Mouse (Mus musculus) limb, embryonic 15.5 days (tissue): ENCODE data around the gene Ahnak. TPM values are rescaled to one million over a fixed set of nuclear protein-coding genes. Genes with fewer than 3 reads are reported as not detected.
A peak's percentile ranks its signal among the peaks of the same experiment; 100 is the strongest.
"Not testable (repeated sequence)": the region's sequence is repeated elsewhere in the genome, so short reads cannot be mapped to it uniquely, and the experiment has no call there.

Source experiments
- ATAC-seq: fragments of 200-750 bp; cut with Nextera tagmentation; 2 replicates; pipeline ENCODE4 v1.8.0; 2017; ENCODE audit warnings: low read depth, moderate TSS enrichment; ENCODE audit not compliant: insufficient number of reproducible peaks, low FRiP score, low TSS enrichment
- H3K27ac ChIP-seq: fragments of 300-500 bp; sonication (generic); 2 replicates; pipeline ENCODE4 v1.5.1; 2015; ENCODE audit warnings: moderate library complexity, mild to moderate bottlenecking, inconsistent platforms
- H3K27me3 ChIP-seq: fragments of 300-500 bp; sonication (generic); 2 replicates; pipeline ENCODE4 v1.6.1; 2015; ENCODE audit warnings: inconsistent platforms
- H3K36me3 ChIP-seq: fragments of 300-500 bp; sonication (generic); 2 replicates; pipeline ENCODE4 v1.6.1; 2015; ENCODE audit warnings: inconsistent platforms
- H3K4me1 ChIP-seq: fragments of 300-500 bp; sonication (generic); 2 replicates; pipeline ENCODE4 v1.6.1; 2015; ENCODE audit warnings: inconsistent platforms
- H3K4me2 ChIP-seq: fragments of 300-500 bp; sonication (generic); 2 replicates; pipeline ENCODE4 v1.6.1; 2015; ENCODE audit warnings: mild to moderate bottlenecking, inconsistent platforms
- H3K4me3 ChIP-seq: fragments of 300-500 bp; sonication (generic); 2 replicates; pipeline ENCODE4 v1.5.1; 2015; ENCODE audit warnings: mild to moderate bottlenecking, inconsistent platforms
- H3K9ac ChIP-seq: fragments of 300-500 bp; sonication (generic); 2 replicates; pipeline ENCODE4 v1.6.1; 2015; ENCODE audit warnings: inconsistent platforms
- H3K9me3 ChIP-seq: fragments of 300-500 bp; sonication (generic); 2 replicates; pipeline ENCODE4 v1.6.1; 2016; ENCODE audit warnings: inconsistent platforms
- WGBS: fragments of 180-500 bp; shearing (Covaris S2); methylation state at CpG from one replicate; pipeline ENCODE4 v1.1.7; 2015; 5-methylcytosine and 5-hydroxymethylcytosine counted together
- polyA plus RNA-seq: library from polyadenylated mRNA; unstranded; fragments of >200 nt; fragmentation: Nextera tagmentation; extraction: Ambion mirVana; gene quantifications from 2 replicates; pipeline ENCODE4 v1.2.1, GENCODE M21; 2015

Gene Ahnak
- polyA plus RNA-seq, 1 experiment from 2014 or later, result 104 TPM

DNA sequence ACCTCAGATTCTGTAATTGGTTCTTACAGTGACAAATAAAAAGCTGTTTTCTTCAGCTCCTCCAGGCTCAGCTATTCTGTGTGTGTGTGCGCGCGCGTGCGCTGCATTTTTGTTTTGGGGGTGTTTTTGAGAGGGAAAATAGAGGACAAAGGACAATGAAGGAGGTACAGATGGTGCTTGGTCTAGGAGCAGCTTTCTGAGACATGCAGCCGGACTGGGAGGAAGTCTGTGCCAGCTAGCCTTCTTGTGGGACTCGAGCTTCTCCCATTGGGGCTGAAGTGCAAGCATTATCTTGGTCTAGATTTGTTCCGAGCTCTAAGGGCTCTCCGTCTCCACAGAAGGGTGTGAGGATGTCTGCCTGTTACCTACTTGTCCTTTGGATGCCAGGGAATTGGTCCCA, 36.8 kb upstream of the Ahnak start:
- 87% methylated on average over 9 of the region's 9 CpGs for WGBS
- no peak for ATAC-seq
- H3K4me3 ChIP-seq, result no peak overlapping the region
- H3K36me3 ChIP-seq, result peaks cover 63% of the 10 kb centered on the region
- H3K9ac ChIP-seq, result 0 out of 2 replicates have a peak overlapping the region, but pooled peaks have one; percentile 0
- peak overlapping the region; percentile 38; the same call in 1 of the 2 replicates for H3K27ac ChIP-seq
- H3K27me3 ChIP-seq, result no peaks in the 10 kb centered on the region
- H3K4me2 ChIP-seq, result 0 out of 2 replicates have a peak overlapping the region, but pooled peaks have one; percentile 73
- H3K4me1 ChIP-seq, result peaks cover 26% of the 10 kb centered on the region
- H3K9me3 ChIP-seq, result no peaks in the 10 kb centered on the region

DNA sequence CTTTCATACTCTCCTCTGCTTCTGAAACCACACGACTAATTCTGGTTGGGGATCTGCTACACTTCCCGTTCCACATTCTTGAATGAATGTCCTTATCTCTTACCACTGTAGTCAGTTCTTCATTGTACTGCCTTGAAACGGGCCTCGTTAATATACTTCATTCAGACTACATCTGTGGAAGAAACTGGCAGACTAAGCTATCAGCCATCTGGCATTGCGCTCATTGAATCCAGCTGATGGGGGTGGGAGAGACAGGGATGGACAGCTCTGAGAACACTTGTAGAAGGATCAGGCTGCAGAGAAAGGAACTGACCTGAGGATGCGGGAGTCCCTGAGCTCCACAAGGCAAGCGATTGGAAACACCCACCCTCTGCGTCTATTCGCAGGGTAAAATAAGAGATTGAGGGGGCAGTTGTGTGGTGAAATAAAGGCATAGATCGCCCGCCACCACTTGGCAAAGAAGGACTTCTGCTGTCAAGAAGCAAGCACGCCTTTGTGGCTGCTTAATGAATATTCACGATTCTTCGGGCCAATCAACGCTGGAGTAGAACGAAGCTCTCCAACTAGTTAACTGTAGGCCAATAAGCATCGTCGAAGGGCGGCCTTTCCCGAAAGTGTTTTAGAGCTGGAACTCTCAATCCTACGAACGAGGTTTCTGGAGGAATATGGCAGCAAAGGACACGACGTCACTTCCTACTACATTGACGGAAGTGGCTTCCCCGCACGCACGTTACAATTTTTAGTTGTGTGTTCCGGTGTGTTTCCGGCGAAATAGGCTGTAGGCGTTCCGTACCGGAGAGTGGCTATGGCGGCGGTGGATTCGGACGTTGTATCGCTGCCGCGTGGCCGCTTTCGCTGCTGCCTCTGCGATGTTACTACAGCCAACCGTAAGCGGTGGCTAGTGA, 35.7 kb upstream of the Ahnak start, which contains the start of gene Tut1:
TSS of gene Tut1 (plus strand) at position 713 of the 905 bp plus-strand sequence.
- Histone ChIP-seq H3K9ac (peak within 1 kb of the TSS; percentile 56), H3K4me1 (peaks cover 26% of the 10 kb centered on the region), H3K4me2 (peak within 1 kb of the TSS; percentile 73), H3K27me3 (no peaks in the 10 kb centered on the region), H3K4me3 (peak within 1 kb of the TSS; percentile 64), H3K36me3 (peaks cover 60% of the 10 kb centered on the region), H3K9me3 (no peaks in the 10 kb centered on the region), H3K27ac (peak within 1 kb of the TSS; percentile 83)
- peak; percentile 91 for ATAC-seq
- 2% methylated on average over 46 of the region's 46 CpGs for WGBS

DNA sequence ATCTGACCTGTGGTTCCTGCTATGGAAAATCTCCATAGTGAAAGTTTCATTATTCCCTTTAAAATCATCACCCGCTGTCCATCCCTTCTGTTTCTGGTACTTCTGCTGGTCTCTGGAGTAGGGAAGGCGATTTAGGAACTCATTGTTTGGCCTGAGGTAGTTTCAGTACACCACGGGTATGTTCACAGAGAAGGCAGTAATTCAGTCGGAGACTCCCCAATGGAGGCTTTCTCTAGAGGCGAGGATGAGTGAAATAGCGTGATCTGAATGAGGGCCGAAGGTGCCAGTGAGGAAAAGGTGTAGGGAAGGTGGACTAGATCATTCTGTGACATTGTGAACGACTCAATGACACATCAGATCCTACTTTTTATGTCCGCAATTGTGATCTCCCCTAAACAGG, 34.9 kb upstream of the Ahnak start:
- Histone ChIP-seq H3K9ac (peak overlapping the region; percentile 56), H3K27ac (peak overlapping the region; percentile 81), H3K9me3 (no peaks in the 10 kb centered on the region), H3K27me3 (no peaks in the 10 kb centered on the region), H3K4me2 (peak overlapping the region; percentile 70), H3K4me3 (peak overlapping the region; percentile 64), H3K4me1 (peaks cover 26% of the 10 kb centered on the region), H3K36me3 (peaks cover 60% of the 10 kb centered on the region)
- no peak for ATAC-seq
- 9% methylated on average over 9 of the region's 9 CpGs for WGBS

DNA sequence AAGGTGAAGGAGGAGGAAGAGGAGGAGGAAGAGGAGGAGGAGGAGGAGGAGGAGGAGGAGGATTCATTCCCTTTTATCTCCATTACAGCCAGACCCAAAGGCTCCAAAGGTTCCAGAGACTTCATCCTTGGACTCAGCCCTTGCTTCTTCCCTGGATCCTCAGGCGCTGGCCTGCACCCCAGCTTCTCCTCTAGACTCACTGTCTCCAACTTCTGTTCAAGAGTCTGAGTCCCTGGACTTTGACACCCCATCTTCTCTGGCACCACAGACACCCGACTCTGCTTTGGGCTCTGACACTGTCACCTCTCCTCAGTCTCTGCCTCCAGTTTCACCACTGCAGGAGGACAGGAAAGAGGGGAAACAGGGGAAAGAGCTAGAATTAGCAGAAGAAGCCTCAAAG, 26.8 kb upstream of the Ahnak start:
- WGBS, result 93% methylated on average over 2 of the region's 2 CpGs
- Histone ChIP-seq H3K9ac (no peak overlapping the region), H3K4me3 (no peak overlapping the region)

DNA sequence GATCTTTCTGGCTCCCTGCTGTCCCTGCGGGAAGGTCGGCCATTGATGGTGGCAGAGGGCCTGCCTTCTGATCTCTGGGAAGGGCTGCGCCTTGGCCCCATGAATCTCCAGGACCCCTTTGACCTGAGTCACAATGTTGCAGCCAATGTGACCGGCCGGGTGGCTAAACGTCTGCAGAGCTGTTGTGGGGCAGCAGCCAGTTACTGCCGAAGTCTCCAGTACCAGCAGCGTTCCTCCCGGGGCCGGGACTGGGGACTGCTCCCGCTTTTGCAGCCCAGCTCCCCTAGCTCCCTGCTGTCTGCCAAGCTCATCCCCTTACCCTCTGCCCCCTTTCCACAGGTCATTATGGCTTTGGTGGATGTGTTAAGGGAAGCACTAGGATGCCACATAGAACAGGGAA, 24.0 kb upstream of the Ahnak start:
- H3K4me1 ChIP-seq, result peaks cover 17% of the 10 kb centered on the region
- no peak overlapping the region for H3K4me2 ChIP-seq
- H3K9ac ChIP-seq, result no peak overlapping the region
- H3K36me3 ChIP-seq, result peaks cover 71% of the 10 kb centered on the region
- no peaks in the 10 kb centered on the region for H3K27me3 ChIP-seq
- no peak for ATAC-seq
- H3K9me3 ChIP-seq, result no peaks in the 10 kb centered on the region
- H3K4me3 ChIP-seq, result 0 out of 2 replicates have a peak overlapping the region, but pooled peaks have one; percentile 0
- 91% methylated on average over 11 of the region's 11 CpGs for WGBS
- H3K27ac ChIP-seq, result peak overlapping the region; percentile 96; the same call in 1 of the 2 replicates

More for the DNA sequence above, 26.8 kb upstream of the Ahnak start:
- no peak overlapping the region for H3K27ac ChIP-seq
- H3K36me3 ChIP-seq, result peaks cover 80% of the 10 kb centered on the region
- H3K4me1 ChIP-seq, result peaks cover 9% of the 10 kb centered on the region
- H3K4me2 ChIP-seq, result no peak overlapping the region
- no peaks in the 10 kb centered on the region for H3K9me3 ChIP-seq
- no peaks in the 10 kb centered on the region for H3K27me3 ChIP-seq
- no peak for ATAC-seq

DNA sequence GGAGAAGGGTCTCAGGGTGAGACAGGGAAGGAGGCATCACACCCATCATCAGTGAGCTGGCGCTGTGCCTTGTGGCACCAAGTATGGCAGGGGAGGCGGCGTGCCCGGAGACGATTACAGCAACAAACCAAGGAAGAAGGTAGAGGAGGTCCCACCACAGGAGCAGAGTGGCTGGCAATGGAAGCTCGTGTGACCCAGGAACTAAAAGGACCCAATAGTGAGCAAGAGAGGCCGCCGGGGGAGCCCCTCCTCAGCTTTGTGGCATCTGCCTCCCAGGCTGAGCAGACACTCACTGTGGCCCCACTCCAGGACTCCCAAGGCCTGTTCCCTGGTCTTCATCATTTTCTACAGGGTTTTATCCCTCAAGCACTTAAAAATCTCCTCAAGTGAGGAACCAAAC, 23.3 kb upstream of the Ahnak start:
- 70% methylated on average over 8 of the region's 8 CpGs for WGBS
- ATAC-seq, result no peak

DNA sequence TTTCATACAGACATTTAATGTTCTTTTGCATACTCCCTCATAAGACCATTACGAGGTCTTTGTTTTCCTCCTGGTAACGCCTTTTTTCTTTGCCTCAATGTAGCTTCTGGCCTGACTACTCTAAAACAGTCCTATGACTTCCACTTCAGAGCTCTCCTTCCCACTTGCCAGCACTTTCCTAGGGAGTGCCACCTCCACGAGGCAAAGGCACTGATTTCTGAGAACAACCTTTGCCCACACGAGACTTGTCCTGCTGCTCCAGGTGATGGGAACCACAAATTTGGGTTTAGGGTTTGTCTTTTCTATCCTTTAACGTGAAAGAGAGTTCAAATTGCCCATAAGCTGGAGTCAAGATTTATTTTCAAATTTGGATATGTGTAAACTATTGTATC, 22.9 kb upstream of the Ahnak start:
- no peaks in the 10 kb centered on the region for H3K9me3 ChIP-seq
- H3K4me3 ChIP-seq, result peak overlapping the region; percentile 75
- peaks cover 17% of the 10 kb centered on the region for H3K4me1 ChIP-seq
- no peaks in the 10 kb centered on the region for H3K27me3 ChIP-seq
- H3K36me3 ChIP-seq, result peaks cover 71% of the 10 kb centered on the region
- no peak for ATAC-seq
- peak overlapping the region; percentile 57 for H3K9ac ChIP-seq
- WGBS, result 29% methylated on average over 5 of the region's 5 CpGs
- peak overlapping the region; percentile 61 for H3K4me2 ChIP-seq
- H3K27ac ChIP-seq, result peak overlapping the region; percentile 96

More for the DNA sequence above, 23.3 kb upstream of the Ahnak start:
- H3K9ac ChIP-seq, result peak overlapping the region; percentile 57; the same call in 1 of the 2 replicates
- H3K4me2 ChIP-seq, result peak overlapping the region; percentile 61
- peaks cover 17% of the 10 kb centered on the region for H3K4me1 ChIP-seq
- peak overlapping the region; percentile 96 for H3K27ac ChIP-seq
- H3K27me3 ChIP-seq, result no peaks in the 10 kb centered on the region
- no peaks in the 10 kb centered on the region for H3K9me3 ChIP-seq
- H3K36me3 ChIP-seq, result peaks cover 71% of the 10 kb centered on the region
- peak overlapping the region; percentile 75 for H3K4me3 ChIP-seq

DNA sequence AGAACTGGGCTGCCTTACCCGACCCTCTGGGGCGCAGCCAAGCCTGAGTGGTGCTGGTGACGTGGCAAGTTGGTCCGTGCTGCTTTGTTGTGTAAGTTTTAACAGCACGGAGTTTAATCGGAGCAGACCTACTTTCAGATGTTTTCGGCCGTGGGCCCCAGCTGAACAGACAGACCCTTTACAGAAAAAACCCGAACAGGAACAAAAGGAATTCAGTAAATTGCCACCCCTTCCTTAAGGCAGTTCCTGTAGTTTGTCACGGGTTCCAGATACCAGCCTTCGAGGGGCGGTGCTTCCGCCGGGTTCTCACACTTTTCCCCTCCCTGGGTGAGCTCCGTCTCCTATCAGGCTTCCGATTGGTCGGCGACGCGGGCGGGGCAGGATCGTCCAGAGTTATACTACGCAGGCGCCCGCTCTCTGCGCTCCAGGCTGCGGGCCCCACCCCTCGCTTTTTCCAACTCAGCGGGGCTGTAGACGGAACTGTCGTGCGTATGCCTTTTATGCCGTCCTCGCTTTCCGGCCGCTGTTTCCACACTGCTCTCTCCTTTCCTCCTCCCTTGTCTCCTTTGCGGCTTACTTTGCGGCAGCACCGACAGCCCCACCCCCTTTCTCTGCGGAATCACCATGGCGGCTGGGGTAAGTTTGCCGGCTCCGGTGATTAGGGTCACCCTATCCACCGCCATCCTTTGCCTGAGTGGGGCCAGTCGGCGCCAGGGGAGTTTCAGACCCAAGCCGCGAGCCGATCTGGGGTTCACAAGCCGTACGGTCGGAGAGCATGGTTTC, 22.3 kb upstream of the Ahnak start, which contains the start of gene Eef1g:
TSS of gene Eef1g (plus strand) at position 452 of the 783 bp plus-strand sequence.
- H3K27me3 ChIP-seq, result no peaks in the 10 kb centered on the region

DNA sequence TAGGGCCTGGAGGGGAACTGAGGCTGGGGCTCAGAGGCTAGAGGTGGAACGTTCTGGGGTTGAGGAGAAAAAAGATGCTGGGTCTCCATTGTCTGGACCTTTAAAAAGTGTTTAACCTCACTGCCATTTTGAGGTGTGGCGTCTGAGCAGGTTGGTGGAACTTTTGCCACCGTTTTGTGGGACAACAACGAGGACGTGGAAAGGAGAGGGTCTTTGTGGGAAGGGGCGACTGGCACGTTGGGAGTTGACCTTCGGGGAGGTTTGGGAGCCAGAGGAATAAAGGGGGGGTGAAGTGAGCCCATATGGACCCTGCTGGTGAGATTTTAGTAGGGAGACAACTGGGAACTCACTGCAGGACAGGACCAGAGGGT, 21.7 kb upstream of the Ahnak start:
- Histone ChIP-seq H3K9ac (peak overlapping the region; percentile 92), H3K4me2 (peak overlapping the region; percentile 61), H3K9me3 (no peaks in the 10 kb centered on the region), H3K4me1 (peaks cover 17% of the 10 kb centered on the region), H3K27me3 (no peaks in the 10 kb centered on the region), H3K27ac (peak overlapping the region; percentile 87), H3K36me3 (peaks cover 71% of the 10 kb centered on the region), H3K4me3 (peak overlapping the region; percentile 75)
- 0% methylated on average over 8 of the region's 8 CpGs for WGBS
- ATAC-seq, result no peak

More for the DNA sequence above, 22.3 kb upstream of the Ahnak start, which contains the start of gene Eef1g:
- peak within 1 kb of the TSS; percentile 75 for H3K4me3 ChIP-seq
- H3K36me3 ChIP-seq, result peaks cover 71% of the 10 kb centered on the region
- H3K9ac ChIP-seq, result peak within 1 kb of the TSS; percentile 92
- H3K9me3 ChIP-seq, result no peaks in the 10 kb centered on the region
- H3K4me2 ChIP-seq, result peak within 1 kb of the TSS; percentile 61
- peak within 1 kb of the TSS; percentile 96 for H3K27ac ChIP-seq
- H3K4me1 ChIP-seq, result peaks cover 17% of the 10 kb centered on the region
- ATAC-seq, result peak; percentile 100
- WGBS, result under 1% methylated on average over 52 of the region's 52 CpGs

DNA sequence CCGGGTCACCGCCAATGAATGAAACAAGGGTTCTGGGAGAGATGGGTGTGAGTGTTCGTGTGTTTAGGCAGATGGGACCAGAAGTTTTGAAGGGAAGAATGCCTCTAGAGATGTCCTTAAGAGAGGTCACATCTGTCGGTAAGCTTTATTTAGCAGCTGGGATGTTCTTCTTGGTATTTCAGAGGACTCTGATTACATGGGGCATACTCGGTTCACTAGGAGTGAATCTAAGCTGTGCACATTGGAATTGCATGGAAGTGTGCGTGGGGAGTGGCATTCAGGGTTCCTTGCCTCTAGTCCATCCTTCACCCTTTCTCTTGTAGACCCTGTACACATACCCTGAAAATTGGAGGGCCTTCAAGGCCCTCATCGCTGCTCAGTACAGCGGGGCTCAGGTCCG, 21.2 kb upstream of the Ahnak start:
- no peaks in the 10 kb centered on the region for H3K9me3 ChIP-seq
- H3K4me3 ChIP-seq, result peak overlapping the region; percentile 75
- 4% methylated on average over 9 of the region's 9 CpGs for WGBS
- peak overlapping the region; percentile 92 for H3K9ac ChIP-seq
- peaks cover 71% of the 10 kb centered on the region for H3K36me3 ChIP-seq
- H3K27ac ChIP-seq, result peak overlapping the region; percentile 87
- peak overlapping the region; percentile 61 for H3K4me2 ChIP-seq
- H3K27me3 ChIP-seq, result no peaks in the 10 kb centered on the region
- peaks cover 17% of the 10 kb centered on the region for H3K4me1 ChIP-seq
- ATAC-seq, result no peak

DNA sequence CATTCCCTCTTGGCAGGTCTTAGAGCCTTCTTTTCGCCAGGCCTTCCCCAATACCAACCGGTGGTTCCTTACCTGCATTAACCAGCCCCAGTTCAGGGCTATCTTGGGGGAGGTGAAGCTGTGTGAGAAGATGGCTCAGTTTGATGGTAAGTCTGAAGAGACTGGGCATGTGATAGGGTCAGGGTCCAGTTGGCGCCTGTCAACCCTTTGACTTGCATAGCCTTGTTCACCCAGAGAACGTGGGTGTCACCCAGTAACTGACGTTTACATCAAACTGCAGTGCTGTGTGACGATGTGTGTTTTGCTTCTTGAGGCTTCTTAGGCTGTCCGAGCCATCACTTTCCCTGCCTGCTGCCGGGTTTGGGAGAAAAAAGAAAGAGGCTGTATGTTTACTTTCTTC, 16.6 kb upstream of the Ahnak start:
- H3K4me2 ChIP-seq, H3K4me3 ChIP-seq, H3K9ac ChIP-seq, H3K27me3 ChIP-seq, H3K27ac ChIP-seq, H3K9me3 ChIP-seq, ATAC-seq: not testable (repeated sequence)
- H3K36me3 ChIP-seq, result peaks cover 87% of the 10 kb centered on the region
- H3K4me1 ChIP-seq, result peaks cover 12% of the 10 kb centered on the region
- 89% methylated on average over 8 of the region's 8 CpGs for WGBS
